Mouse (Mus musculus): Measurements from ENCODE around the gene Mrpl44. TPM values are rescaled to one million over a fixed set of nuclear protein-coding genes. Genes with fewer than 3 reads are reported as not detected.

Gene Mrpl44
- polyA plus RNA-seq, 1 experiment = 36.2 TPM

DNA sequence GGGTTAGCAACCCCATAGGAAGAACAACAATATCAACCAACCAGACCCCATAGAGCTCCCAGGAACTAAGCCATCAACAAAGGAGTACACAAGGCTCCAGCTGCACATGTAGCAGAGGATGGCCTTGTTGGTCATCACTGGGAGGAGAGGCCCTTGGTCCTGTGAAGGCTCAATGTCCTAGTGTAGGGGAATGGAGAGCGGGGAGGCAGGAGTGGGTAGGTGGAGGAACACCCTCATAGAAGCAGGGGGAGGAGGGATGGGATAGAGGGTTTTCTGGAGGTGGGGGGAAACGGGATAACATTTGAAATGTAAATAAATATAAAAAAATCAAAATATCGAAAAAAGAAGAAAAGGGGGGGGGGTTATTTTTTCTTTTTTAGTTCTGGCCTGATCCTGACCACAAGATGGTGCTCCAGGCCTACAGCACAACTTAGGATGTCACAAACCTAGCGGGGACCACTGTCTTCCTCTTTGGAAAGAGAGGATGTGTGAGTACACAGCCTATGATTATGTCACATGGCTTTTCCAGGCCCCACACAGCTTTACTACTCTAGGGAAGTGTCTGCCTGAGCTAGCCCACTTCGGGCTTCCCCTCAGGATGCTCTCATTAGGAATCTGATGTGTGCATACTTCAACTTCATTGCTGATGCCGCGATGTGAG is 10.6 kb downstream of the Mrpl44 start:
- TF ChIP-seq POLR2A (IDR thresholded peaks at IDR 0.05; ENCODE audit: insufficient read depth, low read length) = no peak
- peak; percentile 14 for TF ChIP-seq CTCF (IDR thresholded peaks at IDR 0.05; ENCODE audit: low read depth, low read length)
- Histone ChIP-seq H3K9me3 (replicated peaks; ENCODE audit: control insufficient read depth, insufficient read depth, low read length, poor library complexity, severe bottlenecking) (no peaks in the 10 kb centered on the region), H3K27me3 (ENCODE audit: control insufficient read depth, insufficient read depth, low read length, poor library complexity, severe bottlenecking) (no peaks in the 10 kb centered on the region)

DNA sequence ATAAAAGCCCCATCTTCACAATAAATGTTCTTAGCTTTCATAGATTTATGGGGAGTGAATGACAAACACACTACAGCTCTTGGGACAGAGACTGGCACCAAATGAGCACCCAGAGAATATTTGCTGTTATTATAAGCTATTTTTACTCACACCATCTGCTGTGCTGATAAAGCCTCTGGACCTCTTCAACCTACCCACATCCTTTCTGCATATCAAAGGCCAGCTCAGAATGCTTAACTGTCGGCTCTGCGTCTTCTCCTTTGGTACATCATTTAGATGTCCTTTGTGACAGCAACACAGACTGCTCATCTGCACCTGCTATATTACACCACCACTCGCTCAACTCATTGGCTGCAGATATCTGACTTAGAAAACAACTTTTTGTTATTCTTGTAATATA is 21.3 kb downstream of the Mrpl44 start:
- Histone ChIP-seq H3K27me3 (ENCODE audit: control insufficient read depth, insufficient read depth, low read length, poor library complexity, severe bottlenecking) (no peaks in the 10 kb centered on the region), H3K27ac (ENCODE audit: insufficient read depth, low read length) (no peak overlapping the region), H3K36me3 (ENCODE audit: control insufficient read depth, insufficient read depth, low read length, poor library complexity, severe bottlenecking) (no peaks in the 10 kb centered on the region), H3K4me1 (ENCODE audit: control insufficient read depth, insufficient read depth, low read length) (no peaks in the 10 kb centered on the region), H3K4me3 (ENCODE audit: low read depth, low read length) (no peak overlapping the region), H3K9me3 (replicated peaks; ENCODE audit: control insufficient read depth, insufficient read depth, low read length, poor library complexity, severe bottlenecking) (no peaks in the 10 kb centered on the region; the same call in 1 of the 2 replicates), H3K9ac (ENCODE audit: low read depth, poor library complexity, severe bottlenecking) (no peak overlapping the region)
- no peak for TF ChIP-seq CTCF (IDR thresholded peaks at IDR 0.05; ENCODE audit: low read depth, low read length)
- TF ChIP-seq EP300 (IDR thresholded peaks at IDR 0.05; ENCODE audit: insufficient read depth, low read depth, low read length) = no peak
- TF ChIP-seq POLR2A (IDR thresholded peaks at IDR 0.05; ENCODE audit: insufficient read depth, low read length) = no peak

More for the DNA sequence above, 10.6 kb downstream of the Mrpl44 start:
- Histone ChIP-seq H3K4me1 (ENCODE audit: control insufficient read depth, insufficient read depth, low read length) (no peaks in the 10 kb centered on the region), H3K36me3 (ENCODE audit: control insufficient read depth, insufficient read depth, low read length, poor library complexity, severe bottlenecking) (peaks cover 9% of the 10 kb centered on the region), H3K4me3 (ENCODE audit: low read depth, low read length) (no peak overlapping the region), H3K27ac (ENCODE audit: insufficient read depth, low read length) (no peak overlapping the region), H3K9ac (ENCODE audit: low read depth, poor library complexity, severe bottlenecking) (no peak overlapping the region)

DNA sequence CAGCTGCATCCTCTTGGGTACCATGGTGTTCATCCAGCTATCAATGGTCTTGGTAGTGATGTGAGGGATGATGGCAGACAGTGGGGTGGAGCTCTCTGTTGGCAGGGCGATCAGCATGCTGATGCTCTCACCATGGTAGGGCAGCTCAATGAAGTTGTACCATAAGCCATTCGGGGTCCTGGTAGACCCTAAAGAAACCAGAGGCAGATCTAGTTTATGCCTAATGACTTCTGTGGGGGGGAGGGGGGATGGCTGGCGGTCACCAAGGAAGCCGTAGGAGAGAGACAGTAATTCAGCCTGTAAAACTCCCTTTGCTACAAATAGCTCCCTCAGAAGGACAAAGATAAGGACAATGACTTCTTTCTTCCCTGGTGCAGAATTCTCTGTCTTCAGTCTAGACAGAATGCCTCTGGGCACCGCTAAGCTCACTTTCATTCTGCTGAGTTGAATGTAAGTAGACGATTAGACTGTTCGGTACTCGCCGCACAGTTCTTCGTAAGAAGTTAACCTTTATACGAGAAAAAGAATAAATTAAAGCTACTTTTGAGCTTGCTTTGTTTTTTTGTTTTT is 27.1 kb downstream of the Mrpl44 start:
- H3K4me1 ChIP-seq (ENCODE audit: control insufficient read depth, insufficient read depth, low read length) = no peaks in the 10 kb centered on the region
- no peaks in the 10 kb centered on the region for H3K9me3 ChIP-seq (replicated peaks; ENCODE audit: control insufficient read depth, insufficient read depth, low read length, poor library complexity, severe bottlenecking)
- H3K27me3 ChIP-seq (ENCODE audit: control insufficient read depth, insufficient read depth, low read length, poor library complexity, severe bottlenecking) = no peaks in the 10 kb centered on the region
- no peak overlapping the region for H3K4me3 ChIP-seq (ENCODE audit: low read depth, low read length)
- TF ChIP-seq CTCF (IDR thresholded peaks at IDR 0.05; ENCODE audit: low read depth, low read length) = no peak
- no peak overlapping the region for H3K9ac ChIP-seq (ENCODE audit: low read depth, poor library complexity, severe bottlenecking)
- H3K36me3 ChIP-seq (ENCODE audit: control insufficient read depth, insufficient read depth, low read length, poor library complexity, severe bottlenecking) = no peaks in the 10 kb centered on the region
- H3K27ac ChIP-seq (ENCODE audit: insufficient read depth, low read length) = no peak overlapping the region

DNA sequence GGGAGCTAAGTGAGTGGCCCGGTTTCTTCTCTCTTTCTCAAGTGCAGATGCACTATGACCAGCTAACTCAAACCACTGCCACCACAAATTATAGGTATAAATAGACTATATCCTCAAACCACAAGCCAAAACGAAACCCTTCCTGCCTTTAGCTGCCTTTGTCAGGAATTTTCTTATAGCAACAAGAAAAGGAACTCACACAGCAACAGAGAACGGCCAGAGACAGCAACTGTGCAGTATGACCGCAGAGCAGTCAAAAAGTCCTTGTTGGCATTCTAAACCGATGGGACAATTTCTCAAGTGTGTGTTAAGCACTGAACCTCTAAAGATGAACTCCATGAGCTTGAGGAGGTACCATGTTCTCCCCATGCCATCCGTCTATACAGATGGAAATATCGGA is 27.8 kb downstream of the Mrpl44 start:
- H3K9ac ChIP-seq (ENCODE audit: low read depth, poor library complexity, severe bottlenecking) = no peak overlapping the region
- TF ChIP-seq EP300 (IDR thresholded peaks at IDR 0.05; ENCODE audit: insufficient read depth, low read depth, low read length) (no peak), POLR2A (IDR thresholded peaks at IDR 0.05; ENCODE audit: insufficient read depth, low read length) (no peak), CTCF (IDR thresholded peaks at IDR 0.05; ENCODE audit: low read depth, low read length) (no peak)
- no peak overlapping the region for H3K4me3 ChIP-seq (ENCODE audit: low read depth, low read length)
- no peaks in the 10 kb centered on the region for H3K4me1 ChIP-seq (ENCODE audit: control insufficient read depth, insufficient read depth, low read length)
- H3K27me3 ChIP-seq (ENCODE audit: control insufficient read depth, insufficient read depth, low read length, poor library complexity, severe bottlenecking) = no peaks in the 10 kb centered on the region
- H3K27ac ChIP-seq (ENCODE audit: insufficient read depth, low read length) = no peak overlapping the region
- H3K36me3 ChIP-seq (ENCODE audit: control insufficient read depth, insufficient read depth, low read length, poor library complexity, severe bottlenecking) = no peaks in the 10 kb centered on the region
- H3K9me3 ChIP-seq (replicated peaks; ENCODE audit: control insufficient read depth, insufficient read depth, low read length, poor library complexity, severe bottlenecking) = no peaks in the 10 kb centered on the region

DNA sequence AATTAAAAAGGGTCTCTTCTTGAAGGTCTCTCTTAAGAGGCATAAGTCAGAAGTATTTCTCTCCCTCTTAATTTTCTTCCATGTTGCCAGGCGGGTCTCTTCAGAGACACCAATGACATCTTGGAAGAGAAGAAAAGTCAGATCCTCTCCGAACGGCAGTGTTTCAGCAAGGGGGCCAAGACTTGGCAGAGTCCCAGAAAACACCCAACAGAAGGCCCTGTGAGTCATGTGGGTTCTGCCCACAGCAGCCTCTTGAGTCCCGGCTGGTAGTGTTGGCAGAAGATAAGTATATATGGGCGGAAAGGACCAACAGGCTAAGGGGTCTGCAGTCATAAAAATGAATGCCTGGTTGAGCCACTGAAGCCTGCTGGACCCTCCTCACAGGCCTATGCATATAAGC is 31.0 kb downstream of the Mrpl44 start:
- no peaks in the 10 kb centered on the region for H3K36me3 ChIP-seq (ENCODE audit: control insufficient read depth, insufficient read depth, low read length, poor library complexity, severe bottlenecking)
- no peak overlapping the region for H3K27ac ChIP-seq (ENCODE audit: insufficient read depth, low read length)
- TF ChIP-seq EP300 (IDR thresholded peaks at IDR 0.05; ENCODE audit: insufficient read depth, low read depth, low read length) = no peak
- no peak for TF ChIP-seq CTCF (IDR thresholded peaks at IDR 0.05; ENCODE audit: low read depth, low read length)
- TF ChIP-seq POLR2A (IDR thresholded peaks at IDR 0.05; ENCODE audit: insufficient read depth, low read length) = no peak
- no peaks in the 10 kb centered on the region for H3K4me1 ChIP-seq (ENCODE audit: control insufficient read depth, insufficient read depth, low read length)
- H3K27me3 ChIP-seq (ENCODE audit: control insufficient read depth, insufficient read depth, low read length, poor library complexity, severe bottlenecking) = no peaks in the 10 kb centered on the region
- no peaks in the 10 kb centered on the region for H3K9me3 ChIP-seq (replicated peaks; ENCODE audit: control insufficient read depth, insufficient read depth, low read length, poor library complexity, severe bottlenecking)
- no peak overlapping the region for H3K4me3 ChIP-seq (ENCODE audit: low read depth, low read length)
- no peak overlapping the region for H3K9ac ChIP-seq (ENCODE audit: low read depth, poor library complexity, severe bottlenecking)

DNA sequence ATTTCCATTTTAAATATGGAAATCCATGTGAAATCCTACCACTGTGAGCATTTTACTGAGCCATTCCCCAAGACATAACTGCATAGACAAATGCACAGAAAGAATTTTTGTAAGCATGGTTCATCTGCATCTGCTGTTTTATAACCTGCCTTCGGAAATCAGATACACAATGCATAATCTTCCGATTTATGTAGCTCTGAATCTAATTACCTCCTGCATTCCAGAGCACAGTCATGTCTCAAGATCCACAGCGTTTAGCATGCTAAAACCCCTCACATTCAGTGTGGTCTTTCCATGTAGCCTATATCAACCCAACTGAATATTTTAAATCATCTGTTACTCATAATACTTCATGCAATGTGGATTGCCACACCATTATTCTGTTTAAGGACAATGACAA is 33.6 kb downstream of the Mrpl44 start:
- H3K27ac ChIP-seq (ENCODE audit: insufficient read depth, low read length) = no peak overlapping the region
- H3K36me3 ChIP-seq (ENCODE audit: control insufficient read depth, insufficient read depth, low read length, poor library complexity, severe bottlenecking) = no peaks in the 10 kb centered on the region
- no peak for TF ChIP-seq EP300 (IDR thresholded peaks at IDR 0.05; ENCODE audit: insufficient read depth, low read depth, low read length)
- TF ChIP-seq CTCF (IDR thresholded peaks at IDR 0.05; ENCODE audit: low read depth, low read length) = no peak
- TF ChIP-seq POLR2A (IDR thresholded peaks at IDR 0.05; ENCODE audit: insufficient read depth, low read length) = no peak
- no peaks in the 10 kb centered on the region for H3K4me1 ChIP-seq (ENCODE audit: control insufficient read depth, insufficient read depth, low read length)
- no peaks in the 10 kb centered on the region for H3K9me3 ChIP-seq (replicated peaks; ENCODE audit: control insufficient read depth, insufficient read depth, low read length, poor library complexity, severe bottlenecking)
- H3K27me3 ChIP-seq (ENCODE audit: control insufficient read depth, insufficient read depth, low read length, poor library complexity, severe bottlenecking) = no peaks in the 10 kb centered on the region
- H3K4me3 ChIP-seq (ENCODE audit: low read depth, low read length) = no peak overlapping the region
- no peak overlapping the region for H3K9ac ChIP-seq (ENCODE audit: low read depth, poor library complexity, severe bottlenecking)
